Mouse (Mus musculus): Measurements from ENCODE around the gene Timmdc1. TPM values are rescaled to one million over a fixed set of nuclear protein-coding genes. Genes with fewer than 3 reads are reported as not detected.
A peak's percentile ranks its signal among the peaks of the same experiment; 100 is the strongest.

The Timmdc1 gene
- total and polyA plus RNA-seq, 2 experiments from 2014 or later: 26.3 to 29.4 TPM

DNA sequence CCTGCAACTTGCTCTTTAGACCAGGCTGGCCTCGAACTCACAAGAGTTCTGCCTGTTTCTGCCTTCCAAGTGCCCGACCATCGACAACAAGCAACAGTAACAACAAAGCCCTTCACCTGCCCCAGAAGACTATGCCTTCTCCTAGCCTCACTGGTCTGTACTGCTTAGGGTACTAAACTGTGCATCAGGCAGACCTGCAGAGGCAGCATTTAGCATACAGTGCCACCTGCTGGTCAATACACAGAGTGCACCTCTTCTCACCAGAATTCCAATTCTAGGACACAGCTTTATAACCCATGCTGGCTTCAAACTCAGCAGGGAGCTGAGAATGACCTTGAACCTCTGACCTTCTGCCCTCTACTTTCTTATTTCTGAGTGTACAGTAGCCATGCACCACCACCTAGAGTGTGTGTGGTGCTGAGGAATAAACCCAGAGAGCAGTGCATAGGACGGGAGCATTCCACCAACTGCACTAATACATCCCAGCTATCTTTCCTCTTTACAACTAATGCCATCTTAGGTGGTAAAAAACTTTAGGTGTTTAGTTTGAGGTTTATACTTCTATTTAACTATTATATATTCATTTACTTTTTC is 16.3 kb downstream of the Timmdc1 start:
- H3K4me2 ChIP-seq (ENCODE audit: low read depth, low read length, poor library complexity, severe bottlenecking): no peak overlapping the region
- peak; percentile 88 for DNase-seq (ENCODE audit: low spot score)
- ATAC-seq (ENCODE audit: low FRiP score): peak; percentile 84
- WGBS: 78% methylated on average over 4 of the region's 4 CpGs
- peak; percentile 99 for TF ChIP-seq CTCF (IDR thresholded peaks at IDR 0.05)
- peaks cover 41% of the 10 kb centered on the region for H3K36me3 ChIP-seq (ENCODE audit: insufficient read depth, low read length)
- H3K4me3 ChIP-seq (ENCODE audit: low read depth, low read length): no peak overlapping the region
- H3K27ac ChIP-seq (ENCODE audit: low read depth, low read length): no peak overlapping the region
- H3K9ac ChIP-seq (replicated peaks; ENCODE audit: low read length, poor library complexity, severe bottlenecking): no peak overlapping the region
- no peaks in the 10 kb centered on the region for H3K4me1 ChIP-seq (ENCODE audit: insufficient read depth, low read length)
- H3K27me3 ChIP-seq (ENCODE audit: insufficient read depth, low read length): no peaks in the 10 kb centered on the region
- H3K9me3 ChIP-seq (ENCODE audit: low read length): no peaks in the 10 kb centered on the region

DNA sequence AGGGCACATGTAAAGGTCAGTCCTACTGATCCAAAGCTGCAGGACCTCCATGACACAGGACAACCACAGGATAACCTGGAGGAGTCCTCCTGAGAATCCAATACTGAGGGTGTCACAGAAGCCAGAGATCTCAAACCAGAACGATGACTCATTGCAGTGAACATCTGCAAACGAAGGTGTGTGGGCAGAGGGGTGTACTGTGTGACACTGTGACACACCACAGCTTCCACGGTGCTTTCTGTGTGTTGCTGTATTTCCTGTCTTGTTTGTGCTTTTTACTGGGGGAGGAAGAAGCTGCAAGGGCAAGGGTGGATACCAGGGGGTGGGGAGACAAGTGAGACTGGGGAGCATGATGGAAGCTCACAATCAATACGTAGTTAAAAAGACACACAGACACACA is 18.9 kb downstream of the Timmdc1 start:
- Histone ChIP-seq H3K36me3 (ENCODE audit: insufficient read depth, low read length) (peaks cover 43% of the 10 kb centered on the region), H3K27ac (ENCODE audit: low read depth, low read length) (no peak overlapping the region), H3K4me1 (ENCODE audit: insufficient read depth, low read length) (no peaks in the 10 kb centered on the region), H3K9me3 (ENCODE audit: low read length) (no peaks in the 10 kb centered on the region), H3K4me3 (ENCODE audit: low read depth, low read length) (no peak overlapping the region), H3K9ac (replicated peaks; ENCODE audit: low read length, poor library complexity, severe bottlenecking) (no peak overlapping the region), H3K4me2 (ENCODE audit: low read depth, low read length, poor library complexity, severe bottlenecking) (no peak overlapping the region), H3K27me3 (ENCODE audit: insufficient read depth, low read length) (no peaks in the 10 kb centered on the region)
- no peak for DNase-seq (ENCODE audit: low spot score)
- ATAC-seq (ENCODE audit: low FRiP score): no peak
- no peak for TF ChIP-seq CTCF (IDR thresholded peaks at IDR 0.05)
- 94% methylated on average over 4 of the region's 4 CpGs for WGBS

DNA sequence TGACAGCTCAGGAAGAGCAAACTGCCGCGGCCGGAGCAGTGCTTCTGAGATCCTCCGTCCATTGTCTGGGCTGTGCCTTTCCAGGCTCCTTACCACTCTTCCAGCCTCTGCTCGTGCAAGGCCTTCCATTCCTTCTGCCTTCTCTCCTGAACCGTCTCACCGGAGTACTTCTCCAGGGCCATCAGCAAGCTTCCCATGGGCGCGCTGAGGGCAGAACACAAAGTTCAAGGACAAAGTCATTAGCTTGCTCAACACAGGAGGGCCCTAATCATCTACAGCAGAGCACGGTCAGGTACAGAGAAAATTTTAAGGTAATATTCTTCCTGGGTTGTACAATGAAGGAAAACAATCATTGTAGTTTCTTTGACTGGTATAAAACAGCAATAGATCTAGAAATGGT is 20.0 kb downstream of the Timmdc1 start:
- no peak overlapping the region for H3K4me2 ChIP-seq (ENCODE audit: low read depth, low read length, poor library complexity, severe bottlenecking)
- H3K27ac ChIP-seq (ENCODE audit: low read depth, low read length): no peak overlapping the region
- WGBS: 90% methylated on average over 10 of the region's 10 CpGs
- no peak for ATAC-seq (ENCODE audit: low FRiP score)
- no peak for TF ChIP-seq CTCF (IDR thresholded peaks at IDR 0.05)
- 0 out of 2 replicates have a peak overlapping the region, but pooled peaks have one; percentile 4 for H3K9ac ChIP-seq (replicated peaks; ENCODE audit: low read length, poor library complexity, severe bottlenecking)
- no peaks in the 10 kb centered on the region for H3K9me3 ChIP-seq (ENCODE audit: low read length)
- no peak overlapping the region for H3K4me3 ChIP-seq (ENCODE audit: low read depth, low read length)
- H3K4me1 ChIP-seq (ENCODE audit: insufficient read depth, low read length): no peaks in the 10 kb centered on the region
- peaks cover 48% of the 10 kb centered on the region for H3K36me3 ChIP-seq (ENCODE audit: insufficient read depth, low read length)
- H3K27me3 ChIP-seq (ENCODE audit: insufficient read depth, low read length): no peaks in the 10 kb centered on the region
- no peak for DNase-seq (ENCODE audit: low spot score)

DNA sequence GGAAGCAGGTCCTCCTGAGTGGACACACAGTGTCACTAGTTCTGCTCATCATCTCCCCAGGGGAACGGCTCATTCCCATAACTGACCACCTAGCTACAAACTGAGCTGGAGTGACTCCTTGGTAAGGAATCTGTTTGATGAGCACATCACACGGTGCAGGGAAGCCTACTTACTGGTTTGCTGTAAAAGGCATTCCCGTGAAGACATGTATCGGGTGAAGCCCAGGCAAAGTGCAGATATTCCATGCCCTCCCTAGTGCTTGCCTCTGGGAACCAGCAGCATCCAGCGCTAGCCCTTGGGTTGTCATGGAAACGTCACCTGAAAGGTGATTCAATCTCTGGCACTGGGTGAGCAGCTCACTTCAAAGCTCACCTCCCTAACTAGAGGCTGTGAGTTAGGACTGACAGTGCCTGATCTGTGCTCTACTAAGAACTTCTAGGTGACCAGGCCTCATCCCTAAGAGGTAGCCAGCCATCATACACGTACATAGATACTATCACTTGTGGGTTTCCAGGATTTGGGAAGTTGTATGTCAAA is 25.8 kb downstream of the Timmdc1 start:
- ATAC-seq (ENCODE audit: low FRiP score) (no peak), DNase-seq (ENCODE audit: low spot score) (no peak)
- 73% methylated on average over 7 of the region's 7 CpGs for WGBS
- no peak for TF ChIP-seq CTCF (IDR thresholded peaks at IDR 0.05)
- Histone ChIP-seq H3K9me3 (ENCODE audit: low read length) (no peaks in the 10 kb centered on the region), H3K9ac (replicated peaks; ENCODE audit: low read length, poor library complexity, severe bottlenecking) (no peak overlapping the region), H3K4me1 (ENCODE audit: insufficient read depth, low read length) (no peaks in the 10 kb centered on the region), H3K27me3 (ENCODE audit: insufficient read depth, low read length) (no peaks in the 10 kb centered on the region), H3K27ac (ENCODE audit: low read depth, low read length) (no peak overlapping the region), H3K36me3 (ENCODE audit: insufficient read depth, low read length) (peaks cover 24% of the 10 kb centered on the region), H3K4me3 (ENCODE audit: low read depth, low read length) (no peak overlapping the region), H3K4me2 (ENCODE audit: low read depth, low read length, poor library complexity, severe bottlenecking) (no peak overlapping the region)

DNA sequence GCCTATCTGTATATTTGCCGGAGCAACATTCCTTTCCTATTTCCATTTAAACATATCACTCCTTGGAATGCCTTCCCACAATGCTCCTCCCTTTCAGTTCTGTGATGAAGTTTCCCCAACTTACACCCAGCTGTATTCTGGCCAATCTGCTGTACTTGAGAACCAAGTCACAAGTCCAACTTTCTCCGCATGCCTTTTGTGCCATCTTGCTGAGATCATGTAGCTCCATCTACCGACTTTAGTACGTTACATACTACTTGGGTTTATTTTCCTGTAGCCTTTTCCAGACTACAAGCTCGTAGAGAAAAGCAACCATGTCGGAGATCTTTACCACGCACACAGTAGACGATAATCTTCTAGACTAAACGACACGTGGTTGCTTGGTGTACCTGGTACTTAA is 28.6 kb downstream of the Timmdc1 start:
- Histone ChIP-seq H3K4me3 (ENCODE audit: low read depth, low read length) (no peak overlapping the region), H3K9me3 (ENCODE audit: low read length) (no peaks in the 10 kb centered on the region), H3K9ac (replicated peaks; ENCODE audit: low read length, poor library complexity, severe bottlenecking) (no peak overlapping the region), H3K27me3 (ENCODE audit: insufficient read depth, low read length) (no peaks in the 10 kb centered on the region), H3K4me1 (ENCODE audit: insufficient read depth, low read length) (no peaks in the 10 kb centered on the region), H3K4me2 (ENCODE audit: low read depth, low read length, poor library complexity, severe bottlenecking) (no peak overlapping the region), H3K36me3 (ENCODE audit: insufficient read depth, low read length) (peaks cover 16% of the 10 kb centered on the region; the same call in 1 of the 2 replicates), H3K27ac (ENCODE audit: low read depth, low read length) (no peak overlapping the region)
- WGBS: 92% methylated on average over 10 of the region's 10 CpGs
- ATAC-seq (ENCODE audit: low FRiP score): no peak
- peak; percentile 52 for TF ChIP-seq CTCF (IDR thresholded peaks at IDR 0.05)
- peak; percentile 39 for DNase-seq (ENCODE audit: low spot score)

DNA sequence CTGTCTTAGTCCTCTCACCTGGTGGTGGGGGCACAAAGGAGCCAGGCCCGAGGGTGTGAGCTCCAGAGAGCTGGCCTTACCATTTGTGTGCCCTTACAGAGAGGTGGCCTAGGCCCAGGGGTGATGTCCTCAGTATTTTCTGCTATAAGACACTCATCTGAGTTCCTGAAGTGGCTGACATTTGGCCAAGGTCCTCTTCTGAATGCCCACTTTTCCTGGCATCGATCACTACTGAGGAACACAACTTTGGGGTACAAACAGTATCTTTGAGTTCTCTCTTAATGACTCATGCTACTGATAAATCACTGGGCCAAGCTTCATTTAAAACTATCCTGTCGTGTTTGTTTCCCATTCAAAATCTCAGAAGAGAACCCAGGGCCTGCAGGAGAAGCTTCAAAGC is 29.9 kb downstream of the Timmdc1 start:
- Histone ChIP-seq H3K27me3 (ENCODE audit: insufficient read depth, low read length) (no peaks in the 10 kb centered on the region), H3K9me3 (ENCODE audit: low read length) (no peaks in the 10 kb centered on the region), H3K4me3 (ENCODE audit: low read depth, low read length) (no peak overlapping the region), H3K9ac (replicated peaks; ENCODE audit: low read length, poor library complexity, severe bottlenecking) (no peak overlapping the region), H3K4me2 (ENCODE audit: low read depth, low read length, poor library complexity, severe bottlenecking) (no peak overlapping the region), H3K36me3 (ENCODE audit: insufficient read depth, low read length) (peaks cover 5% of the 10 kb centered on the region; the same call in 1 of the 2 replicates), H3K27ac (ENCODE audit: low read depth, low read length) (no peak overlapping the region), H3K4me1 (ENCODE audit: insufficient read depth, low read length) (no peaks in the 10 kb centered on the region)
- 88% methylated on average over 3 of the region's 3 CpGs for WGBS
- DNase-seq (ENCODE audit: low spot score) (no peak), ATAC-seq (ENCODE audit: low FRiP score) (no peak)
- no peak for TF ChIP-seq CTCF (IDR thresholded peaks at IDR 0.05)
